Mouse (Mus musculus): ENCODE measurements around the gene Ero1lb. TPM values are rescaled to one million over a fixed set of nuclear protein-coding genes. Genes with fewer than 3 reads are reported as not detected.
"Not testable (repeated sequence)": the region's sequence is repeated elsewhere in the genome, so short reads cannot be mapped to it uniquely, and the experiment has no call there.

Ero1lb gene
- total RNA-seq, 4 experiments from 2014 or later = 17.7 to 24.2 (median 21.4) TPM

GRCm38 (mm10) chr13:12574979-12575536 is 9.4 kb downstream of the Ero1lb start:
- DNase-seq = peak; percentile 8

GRCm38 (mm10) chr13:12578145-12578544 is 12.5 kb downstream of the Ero1lb start:
- no peak for DNase-seq

GRCm38 (mm10) chr13:12589003-12589402 is 23.3 kb downstream of the Ero1lb start:
- DNase-seq = peak; percentile 16

- DNase-seq = not testable (repeated sequence)
Observed at GRCm38 (mm10) chr13:12597075-12597474, 31.4 kb downstream of the Ero1lb start.

- not testable (repeated sequence) for DNase-seq
Observed at GRCm38 (mm10) chr13:12610206-12610605, 44.5 kb downstream of the Ero1lb start.

- DNase-seq = not testable (repeated sequence)
Observed at GRCm38 (mm10) chr13:12614026-12614425, 48.4 kb downstream of the Ero1lb start.

GRCm38 (mm10) chr13:12614591-12614990 is 48.9 kb downstream of the Ero1lb start:
- DNase-seq = not testable (repeated sequence)

- DNase-seq = not testable (repeated sequence)
Observed at GRCm38 (mm10) chr13:12615014-12615413, 49.3 kb downstream of the Ero1lb start.

GRCm38 (mm10) chr13:12616489-12616888 is 50.8 kb downstream of the Ero1lb start:
- DNase-seq = peak; percentile 6

GRCm38 (mm10) chr13:12619808-12620207 is 54.1 kb downstream of the Ero1lb start:
- DNase-seq = not testable (repeated sequence)

GRCm38 (mm10) chr13:12626061-12626460 is 60.4 kb downstream of the Ero1lb start:
- DNase-seq = not testable (repeated sequence)

GRCm38 (mm10) chr13:12627746-12628145 is 62.1 kb downstream of the Ero1lb start:
- DNase-seq = not testable (repeated sequence)

- DNase-seq = not testable (repeated sequence)
Observed at GRCm38 (mm10) chr13:12628181-12628580, 62.5 kb downstream of the Ero1lb start.

- not testable (repeated sequence) for DNase-seq
Observed at GRCm38 (mm10) chr13:12630252-12630651, 64.6 kb downstream of the Ero1lb start.

- DNase-seq = not testable (repeated sequence)
Observed at GRCm38 (mm10) chr13:12634941-12635588, 69.4 kb downstream of the Ero1lb start.

GRCm38 (mm10) chr13:12642795-12643194 is 77.1 kb downstream of the Ero1lb start:
- DNase-seq = not testable (repeated sequence)

GRCm38 (mm10) chr13:12646676-12647075 is 81.0 kb downstream of the Ero1lb start:
- not testable (repeated sequence) for DNase-seq

- DNase-seq = peak; percentile 69
Observed at GRCm38 (mm10) chr13:12650020-12650876, 84.6 kb downstream of the Ero1lb start.

GRCm38 (mm10) chr13:12650877-12651176 is 85.2 kb downstream of the Ero1lb start:
- DNase-seq = peak; percentile 53
